Mouse (Mus musculus) liver, adult 2 months (tissue): ENCODE results near the gene Frat2.
A peak's percentile ranks its signal among the peaks of the same experiment; 100 is the strongest.

Source experiments
- CTCF ChIP-seq: fragments of 200-500 bp; IDR thresholded peaks from 2 replicates; pipeline ENCODE4 v1.5.1; 2011; ENCODE audit warnings: low read depth, low read length, control low read depth
- POLR2A ChIP-seq: fragments of 200-500 bp; IDR thresholded peaks from 2 replicates; pipeline ENCODE4 v1.6.1; 2011; ENCODE audit warnings: low read length, control low read depth; ENCODE audit not compliant: insufficient read depth; ENCODE audit errors: extremely low read depth

- TF ChIP-seq CTCF (peak; percentile 13; the same call in 1 of the 2 replicates), POLR2A (no peak)
These were observed 42.1 kb downstream of the Frat2 start for GRCm38 (mm10) chr19:41805831-41806230.
